Mouse (Mus musculus) stomach, embryonic 15.5 days (tissue): ENCODE results near the gene Gpr31b. TPM values are rescaled to one million over a fixed set of nuclear protein-coding genes. Genes with fewer than 3 reads are reported as not detected.
"Not testable (repeated sequence)": the region's sequence is repeated elsewhere in the genome, so short reads cannot be mapped to it uniquely, and the experiment has no call there.

ENCODE experiments used
- ATAC-seq: fragments of 200-750 bp; cut with Nextera tagmentation; 2 replicates; pipeline ENCODE4 v1.8.0; 2017; ENCODE audit warnings: low read depth, moderate number of reproducible peaks, moderate TSS enrichment; ENCODE audit not compliant: insufficient read depth, low FRiP score
- H3K27ac ChIP-seq: fragments of 300-500 bp; sonication (generic); 2 replicates; pipeline ENCODE4 v1.5.1; 2015; ENCODE audit warnings: mild to moderate bottlenecking, inconsistent platforms
- H3K27me3 ChIP-seq: fragments of 300-500 bp; sonication (generic); replicated peaks from 2 replicates; pipeline ENCODE4 v1.6.1; 2015; ENCODE audit warnings: inconsistent platforms
- H3K36me3 ChIP-seq: fragments of 300-500 bp; sonication (generic); 2 replicates; pipeline ENCODE4 v1.6.1; 2015; ENCODE audit warnings: inconsistent platforms
- H3K4me1 ChIP-seq: fragments of 300-500 bp; sonication (generic); 2 replicates; pipeline ENCODE4 v1.6.1; 2015; ENCODE audit warnings: inconsistent platforms
- H3K4me2 ChIP-seq: fragments of 300-500 bp; sonication (generic); 2 replicates; pipeline ENCODE4 v1.6.1; 2015; ENCODE audit warnings: mild to moderate bottlenecking, inconsistent platforms
- H3K4me3 ChIP-seq: fragments of 300-500 bp; sonication (generic); replicated peaks from 2 replicates; pipeline ENCODE4 v1.5.1; 2015; ENCODE audit warnings: inconsistent platforms
- H3K9ac ChIP-seq: fragments of 300-500 bp; sonication (generic); 2 replicates; pipeline ENCODE4 v1.6.1; 2015; ENCODE audit warnings: inconsistent platforms
- H3K9me3 ChIP-seq: fragments of 300-500 bp; sonication (generic); 2 replicates; pipeline ENCODE4 v1.6.1; 2016; ENCODE audit warnings: inconsistent platforms
- WGBS: fragments of 180-500 bp; shearing (Covaris S2); methylation state at CpG from one replicate; pipeline ENCODE4 v1.1.7; 2015; 5-methylcytosine and 5-hydroxymethylcytosine counted together
- polyA plus RNA-seq: library from polyadenylated mRNA; unstranded; fragments of >200 nt; fragmentation: Nextera tagmentation; extraction: Ambion mirVana; gene quantifications from 2 replicates; pipeline ENCODE4 v1.2.1, GENCODE M21; 2015

Gpr31b gene
- polyA plus RNA-seq, result not detected in 2 replicates

- H3K4me3 ChIP-seq, H3K36me3 ChIP-seq, H3K27me3 ChIP-seq, H3K27ac ChIP-seq, H3K4me1 ChIP-seq, ATAC-seq, H3K9me3 ChIP-seq, H3K4me2 ChIP-seq, H3K9ac ChIP-seq: not testable (repeated sequence)
- 85% methylated on average over 2 of the region's 8 CpGs for WGBS
These were observed at the start of gene Gpr31b for GRCm38 (mm10) chr17:13052124-13052813. Gene Gpr31b, minus strand, starts transcription at chr17:13052296.

DNA sequence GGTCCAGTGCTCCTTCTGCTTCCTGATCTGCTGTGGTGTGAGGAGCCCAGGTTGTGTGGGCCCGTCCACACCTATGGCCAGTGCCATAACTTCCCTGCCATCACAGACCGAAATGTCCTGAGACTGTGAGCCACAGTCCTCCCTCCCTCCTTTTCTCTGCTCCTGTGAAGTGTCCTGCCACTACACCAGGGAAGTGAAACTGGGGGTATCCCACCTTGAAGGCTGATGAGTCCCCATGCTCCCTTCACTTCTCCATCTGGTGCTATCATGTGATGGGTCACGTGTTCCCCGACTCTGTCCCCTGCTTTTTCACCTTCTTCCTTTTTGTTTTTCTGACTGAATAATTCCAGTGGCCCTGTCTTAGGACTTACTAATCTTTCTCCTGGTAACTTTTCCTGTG is 40.9 kb upstream of the Gpr31b start:
- not testable (repeated sequence) for H3K27ac ChIP-seq, H3K36me3 ChIP-seq, H3K9me3 ChIP-seq, H3K9ac ChIP-seq, H3K4me3 ChIP-seq, H3K27me3 ChIP-seq, H3K4me1 ChIP-seq, ATAC-seq, H3K4me2 ChIP-seq
- 90% methylated on average over 2 of the region's 4 CpGs for WGBS

DNA sequence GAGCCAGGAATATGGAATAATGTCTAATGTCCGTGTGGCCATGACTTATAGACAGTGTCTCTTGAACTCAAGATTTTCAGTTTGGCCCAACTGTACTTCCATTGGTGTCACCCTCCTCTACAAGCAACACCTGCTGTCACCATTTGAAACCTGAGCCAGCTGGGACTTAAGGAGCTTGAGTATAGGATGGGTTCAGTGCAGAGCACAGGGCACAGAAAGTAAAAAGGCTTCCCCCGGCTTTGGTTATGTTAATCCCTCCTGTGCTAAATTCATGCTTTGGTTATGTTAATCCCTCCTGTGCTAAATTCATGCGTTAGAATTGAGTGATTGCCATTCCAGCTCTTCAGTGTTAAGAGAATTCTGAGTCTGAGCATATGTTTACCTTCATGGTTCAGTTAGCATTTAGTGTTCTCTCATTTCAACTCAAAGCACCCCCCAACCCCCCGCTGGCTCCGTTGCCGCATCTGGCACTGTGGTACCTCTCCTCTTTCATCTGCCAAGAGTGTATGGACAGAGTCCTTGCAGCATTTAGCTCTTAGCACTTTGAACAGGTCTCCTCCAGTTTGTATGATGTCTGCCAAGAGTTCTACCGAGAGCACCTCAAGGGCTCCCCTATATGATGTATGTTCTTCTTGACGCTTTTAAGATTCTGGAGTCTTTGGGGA is 40.1 kb upstream of the Gpr31b start:
- not testable (repeated sequence) for H3K9me3 ChIP-seq, H3K36me3 ChIP-seq, H3K9ac ChIP-seq, H3K4me3 ChIP-seq, ATAC-seq, H3K4me1 ChIP-seq, H3K27me3 ChIP-seq, H3K27ac ChIP-seq, H3K4me2 ChIP-seq
- WGBS, result 63% methylated on average over 8 of the region's 8 CpGs

GRCm38 (mm10) chr17:13091510-13091909 is 39.4 kb upstream of the Gpr31b start:
- H3K4me1 ChIP-seq, H3K36me3 ChIP-seq, H3K27ac ChIP-seq, ATAC-seq, H3K9me3 ChIP-seq, H3K9ac ChIP-seq, H3K4me2 ChIP-seq, H3K4me3 ChIP-seq, H3K27me3 ChIP-seq: not testable (repeated sequence)
- no CpG with 5 or more reads among the region's 1 CpGs for WGBS

GRCm38 (mm10) chr17:13069227-13069626 is 17.1 kb upstream of the Gpr31b start:
- not testable (repeated sequence) for H3K36me3 ChIP-seq, H3K9me3 ChIP-seq, H3K4me2 ChIP-seq, H3K9ac ChIP-seq, H3K27ac ChIP-seq, H3K4me3 ChIP-seq, H3K27me3 ChIP-seq, ATAC-seq, H3K4me1 ChIP-seq
- 60% methylated on average over 3 of the region's 5 CpGs for WGBS

DNA sequence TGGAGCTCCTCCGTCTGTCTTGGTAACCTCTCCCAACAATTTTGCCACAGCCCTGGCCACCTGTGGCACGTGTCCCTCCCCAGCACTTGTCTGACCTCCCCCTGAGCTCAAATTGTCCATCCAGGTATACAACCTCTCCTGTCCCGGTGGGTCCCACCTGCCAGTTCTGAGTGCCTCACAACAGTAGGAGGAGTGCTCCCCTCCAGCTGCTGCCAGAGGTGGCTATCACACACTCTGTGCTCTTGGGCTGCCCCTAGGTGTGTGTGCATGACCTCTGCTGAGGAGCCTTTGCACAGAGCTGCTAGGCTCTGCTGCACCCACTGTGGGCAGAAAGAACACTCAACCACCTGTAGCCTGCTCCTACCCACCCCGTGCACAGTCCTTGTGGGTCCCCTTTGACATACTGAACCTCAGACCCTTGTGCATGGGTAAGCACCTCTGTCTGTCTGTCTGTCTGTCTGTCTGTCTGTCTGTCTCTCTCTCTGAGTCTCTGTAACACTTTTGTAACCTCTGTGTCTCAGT is 15.8 kb upstream of the Gpr31b start:
- WGBS, result 64% methylated on average over 1 of the region's 4 CpGs
- ATAC-seq, result not testable (repeated sequence)

GRCm38 (mm10) chr17:13062882-13063281 is 10.8 kb upstream of the Gpr31b start:
- H3K4me1 ChIP-seq, H3K27me3 ChIP-seq, H3K27ac ChIP-seq, H3K4me2 ChIP-seq, H3K36me3 ChIP-seq, H3K9me3 ChIP-seq, H3K4me3 ChIP-seq, H3K9ac ChIP-seq, ATAC-seq: not testable (repeated sequence)
- WGBS, result 63% methylated on average over 5 of the region's 7 CpGs

More for the DNA sequence above, 15.8 kb upstream of the Gpr31b start:
- H3K4me3 ChIP-seq, H3K9me3 ChIP-seq, H3K4me2 ChIP-seq, H3K27ac ChIP-seq, H3K9ac ChIP-seq, H3K4me1 ChIP-seq, H3K27me3 ChIP-seq, H3K36me3 ChIP-seq: not testable (repeated sequence)

GRCm38 (mm10) chr17:13060804-13061203 is 8.7 kb upstream of the Gpr31b start, which contains the start of gene Tcp10b:
Gene Tcp10b, plus strand, starts transcription at chr17:13061104.
- 85% methylated on average over 4 of the region's 4 CpGs for WGBS
- H3K27me3 ChIP-seq, H3K36me3 ChIP-seq, H3K4me2 ChIP-seq, ATAC-seq, H3K9me3 ChIP-seq, H3K27ac ChIP-seq, H3K9ac ChIP-seq, H3K4me1 ChIP-seq, H3K4me3 ChIP-seq: not testable (repeated sequence)

GRCm38 (mm10) chr17:13043846-13044673 is 8.0 kb downstream of the Gpr31b start:
- not testable (repeated sequence) for H3K4me1 ChIP-seq, H3K27me3 ChIP-seq, H3K27ac ChIP-seq, H3K9me3 ChIP-seq, H3K9ac ChIP-seq, H3K4me2 ChIP-seq, H3K36me3 ChIP-seq, H3K4me3 ChIP-seq
- peak; percentile 37; the same call in 1 of the 2 replicates for ATAC-seq
- 14% methylated on average over 4 of the region's 4 CpGs for WGBS

DNA sequence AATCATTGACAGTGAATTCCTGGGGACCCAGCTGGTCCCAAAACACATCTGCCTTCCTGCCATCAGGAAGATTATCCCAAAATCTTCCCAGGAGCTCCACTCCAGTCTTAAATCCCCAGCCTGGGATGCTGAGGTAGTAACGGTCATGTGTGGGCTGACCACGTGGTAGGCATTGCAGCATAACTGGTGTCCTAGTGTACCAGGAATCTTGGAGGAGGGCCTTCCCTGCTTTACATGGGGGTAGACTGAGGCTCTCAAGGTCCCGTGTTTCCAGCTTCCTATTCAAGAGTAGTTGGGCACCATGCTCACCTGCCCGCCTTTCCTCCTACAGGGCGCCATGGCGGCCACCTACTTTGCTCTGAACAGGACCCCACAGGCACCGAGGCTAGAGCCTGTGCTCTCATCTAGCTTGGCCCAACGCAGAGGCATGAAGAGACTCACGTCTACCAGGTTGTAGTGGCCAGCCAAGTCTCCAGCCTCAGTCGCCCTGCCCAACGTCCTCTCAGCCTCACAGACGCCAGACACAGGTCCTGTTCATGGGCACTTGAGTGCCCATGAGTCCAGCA is 15.4 kb downstream of the Gpr31b start:
- WGBS, result 79% methylated on average over 4 of the region's 12 CpGs
- not testable (repeated sequence) for H3K9ac ChIP-seq, H3K4me3 ChIP-seq, H3K4me2 ChIP-seq, H3K36me3 ChIP-seq, ATAC-seq, H3K27me3 ChIP-seq, H3K27ac ChIP-seq, H3K4me1 ChIP-seq, H3K9me3 ChIP-seq

DNA sequence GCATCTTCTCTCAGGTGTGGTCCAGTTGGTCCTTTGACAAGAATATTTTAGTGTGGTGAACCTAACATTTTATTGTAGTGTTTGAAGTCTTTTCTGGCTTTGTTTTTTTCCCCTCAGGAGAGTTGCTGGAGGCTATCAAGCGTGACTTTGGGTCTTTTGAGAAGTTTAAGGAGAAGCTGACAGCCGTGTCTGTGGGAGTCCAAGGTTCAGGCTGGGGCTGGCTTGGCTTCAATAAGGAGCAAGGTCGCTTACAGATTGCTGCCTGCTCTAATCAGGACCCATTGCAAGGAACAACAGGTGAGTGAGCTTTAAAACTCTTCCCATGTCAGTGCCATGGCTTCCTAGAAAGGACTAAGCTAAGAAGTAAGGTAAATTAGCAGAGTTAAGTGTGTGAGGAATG is 38.8 kb downstream of the Gpr31b start:
- Histone ChIP-seq H3K4me2 (no peak overlapping the region), H3K36me3 (peaks cover 16% of the 10 kb centered on the region; the same call in 1 of the 2 replicates), H3K27me3 (no peaks in the 10 kb centered on the region), H3K4me1 (no peaks in the 10 kb centered on the region; the same call in 1 of the 2 replicates), H3K9me3 (no peaks in the 10 kb centered on the region), H3K4me3 (no peak overlapping the region), H3K27ac (no peak overlapping the region), H3K9ac (no peak overlapping the region)
- ATAC-seq, result no peak
- WGBS, result 72% methylated on average over 3 of the region's 3 CpGs
